Mouse (Mus musculus) adrenal gland, postnatal 14 days (tissue): ENCODE data around the gene Acap2. TPM values are rescaled to one million over a fixed set of nuclear protein-coding genes. Genes with fewer than 3 reads are reported as not detected.
A peak's percentile ranks its signal among the peaks of the same experiment; 100 is the strongest.

Experiments used
- DNase-seq: peaks from one replicate; pipeline ENCODE4 v3.0.0; 2021; ENCODE audit warnings: mixed read lengths
- total RNA-seq: library from RNA; stranded (reverse); gene quantifications from 2 replicates; pipeline ENCODE4 v1.2.3, GENCODE M21; 2021

The Acap2 gene
- total RNA-seq, 1 experiment from 2014 or later: 38.5 TPM

- DNase-seq: no peak
These were observed 4.7 kb upstream of the Acap2 start for GRCm38 (mm10) chr16:31205726-31206125.

- no peak for DNase-seq
These were observed 4.1 kb upstream of the Acap2 start for GRCm38 (mm10) chr16:31205187-31205586.

- DNase-seq: no peak
These were observed 3.2 kb upstream of the Acap2 start for GRCm38 (mm10) chr16:31204216-31204615.

GRCm38 (mm10) chr16:31201704-31202103 is 659 bp upstream of the Acap2 start:
- DNase-seq: no peak

GRCm38 (mm10) chr16:31199926-31200789 is 887 bp downstream of the Acap2 start:
- peak; percentile 88 for DNase-seq

GRCm38 (mm10) chr16:31199591-31199925 is 1.5 kb downstream of the Acap2 start:
- peak; percentile 69 for DNase-seq

GRCm38 (mm10) chr16:31196971-31197370 is 4.1 kb downstream of the Acap2 start:
- DNase-seq: no peak

GRCm38 (mm10) chr16:31192526-31192925 is 8.5 kb downstream of the Acap2 start:
- peak; percentile 70 for DNase-seq

GRCm38 (mm10) chr16:31191818-31192217 is 9.2 kb downstream of the Acap2 start:
- no peak for DNase-seq

- peak; percentile 43 for DNase-seq
These were observed 10.6 kb downstream of the Acap2 start for GRCm38 (mm10) chr16:31190426-31190825.

GRCm38 (mm10) chr16:31189291-31189690 is 11.8 kb downstream of the Acap2 start:
- no peak for DNase-seq

- DNase-seq: no peak
These were observed 12.2 kb downstream of the Acap2 start for GRCm38 (mm10) chr16:31188799-31189198.

- no peak for DNase-seq
These were observed 12.8 kb downstream of the Acap2 start for GRCm38 (mm10) chr16:31188270-31188669.

GRCm38 (mm10) chr16:31187192-31187591 is 13.9 kb downstream of the Acap2 start:
- DNase-seq: no peak

GRCm38 (mm10) chr16:31185757-31186156 is 15.3 kb downstream of the Acap2 start:
- no peak for DNase-seq

- no peak for DNase-seq
These were observed 16.3 kb downstream of the Acap2 start for GRCm38 (mm10) chr16:31184727-31185126.

GRCm38 (mm10) chr16:31182576-31182975 is 18.5 kb downstream of the Acap2 start:
- peak; percentile 45 for DNase-seq

- no peak for DNase-seq
These were observed 20.2 kb downstream of the Acap2 start for GRCm38 (mm10) chr16:31180843-31181242.

GRCm38 (mm10) chr16:31179384-31179783 is 21.7 kb downstream of the Acap2 start:
- DNase-seq: no peak

GRCm38 (mm10) chr16:31174880-31175638 is 26.0 kb downstream of the Acap2 start:
- DNase-seq: no peak

GRCm38 (mm10) chr16:31172229-31172628 is 28.8 kb downstream of the Acap2 start:
- DNase-seq: no peak

- DNase-seq: no peak
These were observed 29.6 kb downstream of the Acap2 start for GRCm38 (mm10) chr16:31171418-31171817.

GRCm38 (mm10) chr16:31170297-31170696 is 30.7 kb downstream of the Acap2 start:
- no peak for DNase-seq

GRCm38 (mm10) chr16:31169596-31169995 is 31.4 kb downstream of the Acap2 start:
- no peak for DNase-seq
